Mouse (Mus musculus): ENCODE measurements around the gene Brd7.

DNA sequence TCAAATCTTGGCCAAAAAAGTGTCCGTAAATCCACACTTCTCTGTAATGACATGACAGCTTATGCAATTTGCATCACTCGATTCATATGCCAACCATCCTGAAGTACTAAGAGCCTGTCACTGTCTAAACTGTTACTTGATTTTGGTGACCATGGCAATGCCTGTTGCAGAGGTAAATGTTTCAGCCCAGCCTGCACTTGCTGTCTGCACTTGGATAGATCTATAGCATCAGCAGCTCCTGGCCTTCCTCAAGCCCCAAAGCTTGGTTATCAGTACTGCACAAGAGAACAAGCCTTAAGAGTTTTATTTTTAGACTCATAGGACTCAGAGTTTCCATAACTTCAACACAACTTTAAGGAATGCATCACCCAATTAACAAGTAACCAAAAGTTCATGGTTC is 27.6 kb downstream of the Brd7 start:
- no peak for TF ChIP-seq CTCF (IDR thresholded peaks at IDR 0.05; ENCODE audit: extremely low read depth, insufficient read depth, insufficient read length, insufficient replicate concordance)
- TF ChIP-seq POLR2A (IDR thresholded peaks at IDR 0.05; ENCODE audit: low read depth, low read length) = no peak

Measured in spleen, adult 2 months (tissue).